Mouse (Mus musculus) liver, embryonic 14.5 days (tissue): Measurements from ENCODE around the gene Cenpt.

ENCODE experiments used
- CTCF ChIP-seq: IDR thresholded peaks from 2 replicates; pipeline ENCODE4 v1.5.1; 2016; ENCODE audit warnings: antibody characterized with exemption, low read depth, control low read depth
- EP300 ChIP-seq: IDR thresholded peaks from 2 replicates; pipeline ENCODE4 v1.6.1; 2016; ENCODE audit warnings: antibody characterized with exemption, low read depth

GRCm38 (mm10) chr8:105805964-105806363 is 47.1 kb downstream of the Cenpt start:
- TF ChIP-seq CTCF (no peak), EP300 (no peak)
